Mouse (Mus musculus) cerebellum, adult 11 months (tissue): ENCODE data around the gene Mthfd2.

Source experiments
- DNase-seq: peaks from one replicate; pipeline ENCODE4 v3.0.0; 2022

The Mthfd2 gene

GRCm38 (mm10) chr6:83327591-83328190, 2.0 kb upstream of the Mthfd2 start:
- no peak for DNase-seq

GRCm38 (mm10) chr6:83326761-83327160, 1.1 kb upstream of the Mthfd2 start:
- DNase-seq = no peak

GRCm38 (mm10) chr6:83326394-83326736, 657 bp upstream of the Mthfd2 start:
- DNase-seq = no peak

GRCm38 (mm10) chr6:83323652-83324419, 1.9 kb downstream of the Mthfd2 start:
- DNase-seq = no peak

GRCm38 (mm10) chr6:83322794-83323193, 2.9 kb downstream of the Mthfd2 start:
- no peak for DNase-seq

- DNase-seq = no peak
Measured at GRCm38 (mm10) chr6:83321927-83322326, 3.8 kb downstream of the Mthfd2 start.

- peak; percentile 89 for DNase-seq
Measured at GRCm38 (mm10) chr6:83317108-83317741, 8.5 kb downstream of the Mthfd2 start.

- DNase-seq = no peak
Measured at GRCm38 (mm10) chr6:83316022-83316421, 9.7 kb downstream of the Mthfd2 start.

- no peak for DNase-seq
Measured at GRCm38 (mm10) chr6:83315293-83315692, 10.4 kb downstream of the Mthfd2 start.

GRCm38 (mm10) chr6:83312514-83312913, 13.2 kb downstream of the Mthfd2 start:
- no peak for DNase-seq

GRCm38 (mm10) chr6:83312021-83312420, 13.7 kb downstream of the Mthfd2 start:
- no peak for DNase-seq

- no peak for DNase-seq
Measured at GRCm38 (mm10) chr6:83311206-83311605, 14.5 kb downstream of the Mthfd2 start.

- DNase-seq = no peak
Measured at GRCm38 (mm10) chr6:83309017-83309416, 16.7 kb downstream of the Mthfd2 start.

GRCm38 (mm10) chr6:83302264-83302663, 23.4 kb downstream of the Mthfd2 start:
- no peak for DNase-seq

- no peak for DNase-seq
Measured at GRCm38 (mm10) chr6:83301294-83301693, 24.4 kb downstream of the Mthfd2 start.

- no peak for DNase-seq
Measured at GRCm38 (mm10) chr6:83300447-83301229, 25.1 kb downstream of the Mthfd2 start.

- DNase-seq = no peak
Measured at GRCm38 (mm10) chr6:83280256-83280955, 45.3 kb downstream of the Mthfd2 start.

GRCm38 (mm10) chr6:83278881-83279280, 46.8 kb downstream of the Mthfd2 start:
- no peak for DNase-seq

GRCm38 (mm10) chr6:83277151-83277550, 48.6 kb downstream of the Mthfd2 start:
- DNase-seq = no peak

- DNase-seq = no peak
Measured at GRCm38 (mm10) chr6:83273733-83274132, 52.0 kb downstream of the Mthfd2 start.

- DNase-seq = peak; percentile 88
Measured at GRCm38 (mm10) chr6:83268144-83269010, 57.3 kb downstream of the Mthfd2 start.

- no peak for DNase-seq
Measured at GRCm38 (mm10) chr6:83267616-83268015, 58.1 kb downstream of the Mthfd2 start.
